Mouse (Mus musculus) liver, postnatal 0 days (tissue): ENCODE measurements around the gene Hdac9. TPM values are rescaled to one million over a fixed set of nuclear protein-coding genes. Genes with fewer than 3 reads are reported as not detected.

Source experiments
- ATAC-seq: fragments of 200-750 bp; cut with Nextera tagmentation; 2 replicates; pipeline ENCODE4 v1.8.0; 2017; ENCODE audit warnings: mild to moderate bottlenecking, moderate library complexity
- DNase-seq: peaks from one replicate; pipeline ENCODE4 v3.0.0-alpha.2; 2016
- H3K27ac ChIP-seq: fragments of 300-500 bp; sonication (generic); 2 replicates; pipeline ENCODE4 v1.5.1; 2014; ENCODE audit warnings: antibody characterized with exemption, moderate library complexity, mild to moderate bottlenecking, low read depth
- H3K27me3 ChIP-seq: fragments of 300-500 bp; sonication (generic); 2 replicates; pipeline ENCODE4 v1.6.1; 2014; ENCODE audit warnings: low read length, control low read depth, mixed read lengths; ENCODE audit not compliant: insufficient read depth
- H3K36me3 ChIP-seq: fragments of 300-500 bp; sonication (generic); replicated peaks from 2 replicates; pipeline ENCODE4 v1.6.1; 2014; ENCODE audit warnings: mild to moderate bottlenecking, control low read depth, low read length, moderate library complexity, mixed read lengths; ENCODE audit not compliant: insufficient read depth
- H3K4me1 ChIP-seq: fragments of 300-500 bp; sonication (generic); 2 replicates; pipeline ENCODE4 v1.6.1; 2014; ENCODE audit warnings: antibody characterized with exemption, mild to moderate bottlenecking, control low read depth; ENCODE audit not compliant: insufficient read depth
- H3K4me2 ChIP-seq: fragments of 300-500 bp; sonication (generic); 2 replicates; pipeline ENCODE4 v1.6.1; 2014; ENCODE audit warnings: low read depth, mild to moderate bottlenecking, low read length, moderate library complexity, mixed read lengths
- H3K4me3 ChIP-seq: fragments of 300-500 bp; sonication (generic); 2 replicates; pipeline ENCODE4 v1.5.1; 2014; ENCODE audit warnings: low read depth, low read length
- H3K9ac ChIP-seq: fragments of 300-500 bp; sonication (generic); replicated peaks from 2 replicates; pipeline ENCODE4 v1.6.1; 2014; ENCODE audit warnings: mild to moderate bottlenecking, moderate library complexity
- H3K9me3 ChIP-seq: fragments of 300-500 bp; sonication (generic); 2 replicates; pipeline ENCODE4 v1.6.1; 2016; ENCODE audit warnings: mild to moderate bottlenecking, control low read depth, low read length, mixed read lengths
- CTCF ChIP-seq: sonication (generic); IDR thresholded peaks from 2 replicates; pipeline ENCODE4 v1.5.1; 2016; ENCODE audit warnings: antibody characterized with exemption, low read depth
- EP300 ChIP-seq: IDR thresholded peaks from 2 replicates; pipeline ENCODE4 v1.6.1; 2016; ENCODE audit warnings: antibody characterized with exemption, low read depth, mild to moderate bottlenecking
- WGBS: fragments of 180-500 bp; shearing (Covaris S2); extraction: QIAGEN DNeasy Blood & Tissue Kit; methylation state at CpG from one replicate; pipeline ENCODE4 v1.1.7; 2014; ENCODE audit not compliant: insufficient replicate concordance; 5-methylcytosine and 5-hydroxymethylcytosine counted together
- polyA plus RNA-seq: library from polyadenylated mRNA; unstranded; fragments of >200 nt; fragmentation: Nextera tagmentation; extraction: Ambion mirVana; gene quantifications from 2 replicates; pipeline ENCODE4 v1.2.1, GENCODE M21; 2015

Hdac9 gene
- polyA plus RNA-seq, 1 experiment from 2014 or later: 1.3 TPM

DNA sequence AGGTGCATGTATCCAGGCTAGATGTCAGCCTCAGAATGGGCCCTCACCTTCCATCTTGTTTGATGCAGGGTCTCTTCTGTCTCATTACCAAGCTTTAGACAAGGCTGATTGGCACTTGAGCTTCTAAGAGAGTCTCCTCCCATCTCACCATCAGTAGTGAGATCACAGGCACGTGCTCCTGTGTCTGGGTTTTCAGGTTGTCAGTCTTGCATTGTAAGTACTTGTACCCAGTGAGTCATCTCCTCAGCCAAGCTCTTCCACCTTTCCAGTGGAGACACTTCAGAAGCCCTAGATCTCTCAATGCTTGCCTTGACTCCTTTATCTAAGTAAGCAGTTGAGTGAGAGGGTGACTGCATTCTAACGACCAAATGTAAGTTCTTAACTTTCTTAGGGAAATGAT lies 242.7 kb downstream of the Hdac9 start:
- Histone ChIP-seq H3K27ac (no peak overlapping the region), H3K27me3 (no peaks in the 10 kb centered on the region), H3K36me3 (no peaks in the 10 kb centered on the region), H3K4me3 (no peak overlapping the region), H3K9me3 (no peaks in the 10 kb centered on the region), H3K4me2 (no peak overlapping the region), H3K4me1 (no peaks in the 10 kb centered on the region), H3K9ac (no peak overlapping the region)
- no peak for DNase-seq
- no peak for ATAC-seq
- TF ChIP-seq EP300 (no peak), CTCF (no peak)
- 59% methylated on average over 2 of the region's 2 CpGs for WGBS

DNA sequence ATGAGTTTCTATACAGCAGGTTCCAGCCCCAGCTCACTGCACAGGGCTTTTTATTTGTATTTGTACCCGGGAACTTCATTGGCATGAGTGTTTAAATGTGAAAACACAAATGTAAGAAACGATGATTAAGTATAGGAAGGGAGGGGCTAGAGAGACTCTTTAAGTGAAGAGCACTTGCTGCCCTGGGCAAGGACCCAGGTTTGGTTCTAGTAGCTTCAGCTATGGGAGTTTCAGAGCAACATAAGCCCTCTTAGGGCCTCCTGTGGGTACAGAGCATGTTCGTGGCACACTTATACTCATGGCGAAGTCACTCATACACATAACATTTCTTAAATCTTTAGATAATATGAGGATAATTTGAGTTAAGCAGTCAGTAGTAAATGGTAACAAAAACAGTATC lies 243.4 kb downstream of the Hdac9 start:
- ATAC-seq (no peak), DNase-seq (no peak)
- Histone ChIP-seq H3K9ac (no peak overlapping the region), H3K4me3 (no peak overlapping the region), H3K27ac (no peak overlapping the region), H3K4me1 (no peaks in the 10 kb centered on the region), H3K27me3 (no peaks in the 10 kb centered on the region), H3K9me3 (no peaks in the 10 kb centered on the region), H3K36me3 (no peaks in the 10 kb centered on the region), H3K4me2 (no peak overlapping the region)
- no peak for TF ChIP-seq EP300
- TF ChIP-seq CTCF: no peak
- WGBS: 78% methylated on average over 4 of the region's 4 CpGs

DNA sequence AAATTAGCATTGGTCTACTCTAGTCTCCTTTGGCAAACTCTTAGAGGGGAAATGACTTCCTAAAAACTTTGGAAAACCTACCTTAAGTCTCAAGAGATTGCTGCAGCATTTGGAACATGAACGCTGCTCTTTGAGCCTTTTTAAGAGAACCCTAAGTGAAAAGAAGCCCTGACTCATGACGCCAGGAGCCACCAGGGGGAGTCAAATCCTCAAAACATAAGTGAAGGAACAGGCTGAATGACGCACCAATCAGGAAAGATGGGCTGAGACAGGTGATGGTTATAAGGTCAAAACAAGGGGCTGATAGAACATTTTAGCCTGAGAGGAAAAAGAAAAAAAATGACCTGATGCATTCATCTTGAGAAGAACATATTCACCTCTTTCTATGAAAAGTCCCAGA lies 252.1 kb downstream of the Hdac9 start:
- no peak overlapping the region for H3K27ac ChIP-seq
- no peak overlapping the region for H3K4me3 ChIP-seq
- 7% methylated on average over 3 of the region's 3 CpGs for WGBS
- H3K36me3 ChIP-seq: no peaks in the 10 kb centered on the region
- TF ChIP-seq EP300 (no peak), CTCF (peak; percentile 82)
- no peak overlapping the region for H3K4me2 ChIP-seq
- DNase-seq (peak; percentile 70), ATAC-seq (no peak)
- no peaks in the 10 kb centered on the region for H3K27me3 ChIP-seq
- H3K4me1 ChIP-seq: no peaks in the 10 kb centered on the region
- no peak overlapping the region for H3K9ac ChIP-seq
- H3K9me3 ChIP-seq: no peaks in the 10 kb centered on the region

DNA sequence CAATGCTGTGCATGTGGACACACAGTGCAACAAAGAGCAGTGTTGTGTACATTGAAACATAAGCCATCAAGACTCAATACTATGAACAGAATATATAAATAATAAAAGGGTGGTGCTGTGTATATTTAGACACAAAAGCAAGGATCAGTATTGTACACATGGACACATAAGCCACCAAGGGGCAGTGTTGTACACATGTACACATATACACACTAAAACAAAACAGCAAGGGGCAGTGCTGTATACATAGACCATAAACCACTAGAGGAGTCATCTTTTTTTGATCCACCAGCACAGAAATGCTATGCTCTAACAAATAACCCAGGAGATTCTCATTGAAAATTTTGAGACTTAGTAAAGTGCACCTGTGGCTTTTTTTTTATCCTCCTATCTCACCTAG lies 255.5 kb downstream of the Hdac9 start:
- no peak for DNase-seq
- no peak overlapping the region for H3K9ac ChIP-seq
- TF ChIP-seq EP300 (no peak), CTCF (peak; percentile 42)

DNA sequence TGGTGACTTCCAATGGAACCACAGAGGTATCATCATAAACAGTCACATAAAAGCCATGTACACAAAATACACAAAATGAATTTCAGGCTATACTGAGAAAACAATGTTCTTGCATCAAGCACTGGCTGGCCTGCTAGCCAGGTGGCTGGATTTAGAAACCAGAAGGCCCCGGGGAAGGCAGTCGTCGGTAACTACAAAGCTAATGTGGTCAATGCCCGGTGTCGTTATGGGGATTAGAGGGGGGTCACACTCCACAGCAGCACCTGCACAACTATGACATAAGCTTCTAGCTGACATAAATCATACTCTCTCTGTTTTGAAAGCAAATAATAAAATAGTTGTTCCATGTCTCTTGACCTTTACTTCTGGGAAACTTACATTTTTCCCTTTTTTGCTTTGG lies 256.9 kb downstream of the Hdac9 start:
- no peak overlapping the region for H3K27ac ChIP-seq
- no peak overlapping the region for H3K4me2 ChIP-seq
- no peaks in the 10 kb centered on the region for H3K9me3 ChIP-seq
- H3K9ac ChIP-seq: no peak overlapping the region
- ATAC-seq: no peak
- DNase-seq: no peak
- H3K27me3 ChIP-seq: no peaks in the 10 kb centered on the region
- no peak overlapping the region for H3K4me3 ChIP-seq
- no peak for TF ChIP-seq CTCF
- TF ChIP-seq EP300: no peak
- H3K4me1 ChIP-seq: no peaks in the 10 kb centered on the region
- 61% methylated on average over 5 of the region's 5 CpGs for WGBS
- no peaks in the 10 kb centered on the region for H3K36me3 ChIP-seq

More for the DNA sequence above, 255.5 kb downstream of the Hdac9 start:
- no peaks in the 10 kb centered on the region for H3K27me3 ChIP-seq
- no peak overlapping the region for H3K4me3 ChIP-seq
- H3K9me3 ChIP-seq: no peaks in the 10 kb centered on the region
- no peak overlapping the region for H3K4me2 ChIP-seq
- no peaks in the 10 kb centered on the region for H3K36me3 ChIP-seq
- no peak for ATAC-seq
- no peak overlapping the region for H3K27ac ChIP-seq
- H3K4me1 ChIP-seq: no peaks in the 10 kb centered on the region

DNA sequence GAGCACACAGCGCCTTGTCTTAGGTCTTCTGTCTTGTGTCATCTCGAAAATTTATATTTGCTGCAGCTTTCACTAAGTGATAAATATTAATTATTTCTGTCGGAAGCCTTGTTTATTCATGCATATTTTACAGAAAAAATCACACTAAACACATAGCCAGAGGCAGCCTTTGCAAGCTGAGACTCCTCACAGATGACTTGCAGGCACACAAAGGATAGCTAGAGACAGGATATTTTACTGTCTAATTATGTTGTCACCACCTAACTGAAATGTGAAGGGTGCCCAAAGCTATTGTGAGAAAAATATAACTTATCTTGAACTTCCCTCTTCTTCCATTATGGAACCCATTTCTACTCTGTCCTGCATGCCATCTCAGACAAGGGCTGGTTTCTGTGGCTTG lies 258.3 kb downstream of the Hdac9 start:
- TF ChIP-seq CTCF (no peak), EP300 (no peak)
- Histone ChIP-seq H3K36me3 (no peaks in the 10 kb centered on the region), H3K9ac (no peak overlapping the region), H3K4me2 (no peak overlapping the region), H3K4me3 (no peak overlapping the region), H3K27me3 (no peaks in the 10 kb centered on the region), H3K9me3 (no peaks in the 10 kb centered on the region), H3K27ac (no peak overlapping the region), H3K4me1 (no peaks in the 10 kb centered on the region)
- ATAC-seq: no peak
- WGBS: 53% methylated on average over 3 of the region's 3 CpGs
- no peak for DNase-seq

DNA sequence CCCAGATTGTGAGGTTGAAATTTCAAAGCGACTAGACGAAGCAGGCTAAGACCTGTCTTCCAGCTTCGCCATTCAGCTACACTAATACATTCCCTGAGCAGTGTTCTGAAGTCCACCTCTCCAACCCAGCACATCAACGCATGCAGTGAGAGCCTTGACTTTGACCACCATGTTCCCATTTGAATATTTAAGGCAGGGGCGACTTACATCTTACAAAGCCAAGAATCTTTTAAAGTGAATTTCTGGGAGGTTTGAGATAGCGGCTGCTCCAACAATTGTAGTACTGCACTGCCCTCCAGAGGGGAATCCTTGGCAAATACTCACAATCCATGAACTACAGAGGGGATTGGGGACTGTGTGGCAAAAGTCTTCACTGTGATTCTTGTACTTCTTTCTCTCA lies 258.8 kb downstream of the Hdac9 start:
- no peak overlapping the region for H3K4me2 ChIP-seq
- no peak overlapping the region for H3K27ac ChIP-seq
- H3K4me1 ChIP-seq: no peaks in the 10 kb centered on the region
- H3K9ac ChIP-seq: no peak overlapping the region
- H3K27me3 ChIP-seq: no peaks in the 10 kb centered on the region
- peak; percentile 50 for TF ChIP-seq CTCF
- TF ChIP-seq EP300: no peak
- ATAC-seq: no peak
- H3K9me3 ChIP-seq: no peaks in the 10 kb centered on the region
- H3K36me3 ChIP-seq: no peaks in the 10 kb centered on the region
- H3K4me3 ChIP-seq: no peak overlapping the region
- no peak for DNase-seq
- WGBS: 51% methylated on average over 6 of the region's 6 CpGs
